Mouse (Mus musculus) liver, embryonic 16.5 days (tissue): ENCODE data around the gene Tcte1. TPM values are rescaled to one million over a fixed set of nuclear protein-coding genes. Genes with fewer than 3 reads are reported as not detected.
A peak's percentile ranks its signal among the peaks of the same experiment; 100 is the strongest.

Experiments used
- ATAC-seq: fragments of 200-750 bp; cut with Nextera tagmentation; 2 replicates; pipeline ENCODE4 v1.8.0; 2017; ENCODE audit warnings: low read depth, mild to moderate bottlenecking, moderate number of reproducible peaks, moderate library complexity
- H3K27ac ChIP-seq: fragments of 300-500 bp; sonication (generic); 2 replicates; pipeline ENCODE4 v1.5.1; 2014; ENCODE audit warnings: mild to moderate bottlenecking, low read length
- H3K27me3 ChIP-seq: fragments of 300-500 bp; sonication (generic); 2 replicates; pipeline ENCODE4 v1.6.1; 2014; ENCODE audit warnings: low read depth, low read length, mixed read lengths; ENCODE audit not compliant: control insufficient read depth, insufficient read depth
- H3K36me3 ChIP-seq: fragments of 300-500 bp; sonication (generic); 2 replicates; pipeline ENCODE4 v1.6.1; 2014; ENCODE audit warnings: mild to moderate bottlenecking; ENCODE audit not compliant: control insufficient read depth, insufficient read depth
- H3K4me1 ChIP-seq: fragments of 300-500 bp; sonication (generic); 2 replicates; pipeline ENCODE4 v1.6.1; 2014; ENCODE audit warnings: low read depth, low read length, mixed read lengths; ENCODE audit not compliant: control insufficient read depth
- H3K4me2 ChIP-seq: fragments of 300-500 bp; sonication (generic); 2 replicates; pipeline ENCODE4 v1.6.1; 2014; ENCODE audit warnings: low read depth, low read length, mixed read lengths
- H3K4me3 ChIP-seq: fragments of 300-500 bp; sonication (generic); 2 replicates; pipeline ENCODE4 v1.5.1; 2014; ENCODE audit warnings: low read depth, mild to moderate bottlenecking, low read length
- H3K9ac ChIP-seq: fragments of 300-500 bp; sonication (generic); 2 replicates; pipeline ENCODE4 v1.6.1; 2014; ENCODE audit warnings: low read depth, low read length
- H3K9me3 ChIP-seq: fragments of 300-500 bp; sonication (generic); replicated peaks from 2 replicates; pipeline ENCODE4 v1.6.1; 2016; ENCODE audit warnings: low read length; ENCODE audit not compliant: control insufficient read depth
- WGBS: fragments of 180-500 bp; shearing (Covaris S2); extraction: QIAGEN DNeasy Blood & Tissue Kit; methylation state at CpG from one replicate; pipeline ENCODE4 v1.1.7; 2014; ENCODE audit not compliant: insufficient replicate concordance; 5-methylcytosine and 5-hydroxymethylcytosine counted together
- polyA plus RNA-seq: library from polyadenylated mRNA; unstranded; fragments of >200 nt; fragmentation: Nextera tagmentation; extraction: Ambion mirVana; gene quantifications from 2 replicates; pipeline ENCODE4 v1.2.1, GENCODE M21; 2015

Tcte1 gene
- polyA plus RNA-seq, 1 experiment from 2014 or later = not detected

DNA sequence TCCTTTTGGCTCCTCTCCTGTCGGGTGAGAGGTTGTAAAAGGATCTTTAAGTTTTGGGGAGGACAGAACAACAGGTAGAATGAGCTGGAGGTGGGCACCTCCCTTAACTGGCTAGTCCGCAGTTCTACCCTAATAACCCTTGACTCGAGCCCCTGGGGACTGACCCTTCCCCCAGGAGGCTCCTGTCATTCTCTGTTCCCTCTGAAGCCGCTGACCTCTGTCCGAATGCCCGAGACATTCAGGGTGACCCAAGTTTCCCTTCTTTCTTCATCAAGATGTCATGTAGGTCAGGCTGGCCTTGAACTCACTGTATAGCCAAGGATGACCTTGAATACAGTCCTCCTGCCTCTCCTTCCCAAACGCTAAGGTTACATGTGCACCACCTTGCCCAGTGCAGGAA is 65.1 kb downstream of the Tcte1 start:
- Histone ChIP-seq H3K4me1 (peaks cover 42% of the 10 kb centered on the region), H3K4me2 (no peak overlapping the region), H3K36me3 (peaks cover 59% of the 10 kb centered on the region), H3K4me3 (no peak overlapping the region), H3K27ac (no peak overlapping the region), H3K27me3 (no peaks in the 10 kb centered on the region), H3K9me3 (no peaks in the 10 kb centered on the region), H3K9ac (no peak overlapping the region)
- 82% methylated on average over 7 of the region's 7 CpGs for WGBS
- ATAC-seq = no peak

GRCm38 (mm10) chr17:45589236-45589635 is 66.0 kb downstream of the Tcte1 start:
- no peaks in the 10 kb centered on the region for H3K9me3 ChIP-seq
- 96% methylated on average over 7 of the region's 7 CpGs for WGBS
- H3K27ac ChIP-seq = no peak overlapping the region
- H3K4me2 ChIP-seq = no peak overlapping the region
- ATAC-seq = no peak
- peaks cover 59% of the 10 kb centered on the region for H3K36me3 ChIP-seq
- no peak overlapping the region for H3K9ac ChIP-seq
- no peak overlapping the region for H3K4me3 ChIP-seq
- no peaks in the 10 kb centered on the region for H3K27me3 ChIP-seq
- peaks cover 41% of the 10 kb centered on the region for H3K4me1 ChIP-seq

- Histone ChIP-seq H3K9ac (no peak overlapping the region), H3K9me3 (no peaks in the 10 kb centered on the region), H3K4me2 (no peak overlapping the region), H3K27ac (no peak overlapping the region), H3K4me3 (no peak overlapping the region), H3K27me3 (no peaks in the 10 kb centered on the region), H3K4me1 (peaks cover 40% of the 10 kb centered on the region), H3K36me3 (peaks cover 53% of the 10 kb centered on the region)
- 86% methylated on average over 8 of the region's 8 CpGs for WGBS
- no peak for ATAC-seq
Measured at GRCm38 (mm10) chr17:45589844-45590243, 66.6 kb downstream of the Tcte1 start.

DNA sequence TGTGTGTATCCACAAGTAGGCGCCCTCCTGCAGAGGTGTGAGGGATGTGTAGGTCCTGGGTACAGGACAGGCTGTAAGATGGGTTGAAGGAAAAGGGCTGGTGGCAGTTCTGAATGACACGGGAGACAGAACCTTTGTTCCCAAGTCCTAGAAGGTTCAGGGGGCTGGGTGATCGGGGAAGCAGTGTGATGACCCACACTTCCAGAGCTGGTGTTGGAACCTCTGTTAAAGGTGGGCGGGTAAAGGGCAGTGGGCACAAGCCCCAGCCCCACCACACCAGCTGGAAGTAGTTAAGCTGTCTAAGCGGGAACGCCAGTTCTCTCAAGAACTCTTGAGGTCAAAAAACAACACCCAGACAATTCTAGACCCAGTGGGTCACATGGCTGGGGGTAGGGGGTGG is 67.2 kb downstream of the Tcte1 start:
- Histone ChIP-seq H3K27me3 (no peaks in the 10 kb centered on the region), H3K4me2 (no peak overlapping the region), H3K36me3 (peaks cover 47% of the 10 kb centered on the region), H3K27ac (no peak overlapping the region), H3K4me1 (peaks cover 38% of the 10 kb centered on the region), H3K9ac (no peak overlapping the region), H3K4me3 (no peak overlapping the region), H3K9me3 (no peaks in the 10 kb centered on the region)
- 89% methylated on average over 6 of the region's 6 CpGs for WGBS
- ATAC-seq = no peak

GRCm38 (mm10) chr17:45591701-45592605 is 68.7 kb downstream of the Tcte1 start:
- peak overlapping the region; percentile 92 for H3K4me3 ChIP-seq
- WGBS = 54% methylated on average over 16 of the region's 16 CpGs
- no peaks in the 10 kb centered on the region for H3K9me3 ChIP-seq
- H3K4me1 ChIP-seq = peaks cover 52% of the 10 kb centered on the region
- peak overlapping the region; percentile 91 for H3K9ac ChIP-seq
- peak overlapping the region; percentile 99 for H3K4me2 ChIP-seq
- H3K36me3 ChIP-seq = peaks cover 34% of the 10 kb centered on the region
- no peaks in the 10 kb centered on the region for H3K27me3 ChIP-seq
- H3K27ac ChIP-seq = peak overlapping the region; percentile 95
- ATAC-seq = no peak

Other genes starting within 250 kb of the Tcte1 start
- gene Cdc5l, start 89.7 kb upstream of the Tcte1 start, polyA plus RNA-seq = 24.7 and 25.6 TPM in 2 replicates
- 0.15 and 0.21 TPM in 2 replicates for gene Spats1, start 48.0 kb upstream of the Tcte1 start, polyA plus RNA-seq
- gene Aars2, start 16.6 kb upstream of the Tcte1 start, polyA plus RNA-seq = 5.3 and 5.6 TPM in 2 replicates
- 0.12 TPM in 2 replicates for gene Tmem151b, start 26.2 kb downstream of the Tcte1 start, polyA plus RNA-seq
- 1.8 TPM in 2 replicates for gene Nfkbie, start 32.3 kb downstream of the Tcte1 start, polyA plus RNA-seq
- gene Slc35b2, start 40.4 kb downstream of the Tcte1 start, polyA plus RNA-seq = 45.3 and 46.5 TPM in 2 replicates
- gene Hsp90ab1, start 49.8 kb downstream of the Tcte1 start, polyA plus RNA-seq = 564 and 565 TPM in 2 replicates
- 154 and 162 TPM in 2 replicates for gene Slc29a1, start 76.2 kb downstream of the Tcte1 start, polyA plus RNA-seq
- gene Mymx, start 78.7 kb downstream of the Tcte1 start, polyA plus RNA-seq = 0.30 and 0.35 TPM in 2 replicates
- 0.08 and 0.41 TPM in 2 replicates for gene Capn11, start 135.9 kb downstream of the Tcte1 start, polyA plus RNA-seq
- 94.4 and 99.9 TPM in 2 replicates for gene Mrpl14, start 162.9 kb downstream of the Tcte1 start, polyA plus RNA-seq
- gene Tmem63b, start 163.5 kb downstream of the Tcte1 start, polyA plus RNA-seq = 8.2 and 10.0 TPM in 2 replicates
- gene 1600014C23Rik, start 210.4 kb downstream of the Tcte1 start, polyA plus RNA-seq = not detected in 2 replicates